Mouse (Mus musculus): ENCODE measurements around the gene Lect2.

The Lect2 gene

DNA sequence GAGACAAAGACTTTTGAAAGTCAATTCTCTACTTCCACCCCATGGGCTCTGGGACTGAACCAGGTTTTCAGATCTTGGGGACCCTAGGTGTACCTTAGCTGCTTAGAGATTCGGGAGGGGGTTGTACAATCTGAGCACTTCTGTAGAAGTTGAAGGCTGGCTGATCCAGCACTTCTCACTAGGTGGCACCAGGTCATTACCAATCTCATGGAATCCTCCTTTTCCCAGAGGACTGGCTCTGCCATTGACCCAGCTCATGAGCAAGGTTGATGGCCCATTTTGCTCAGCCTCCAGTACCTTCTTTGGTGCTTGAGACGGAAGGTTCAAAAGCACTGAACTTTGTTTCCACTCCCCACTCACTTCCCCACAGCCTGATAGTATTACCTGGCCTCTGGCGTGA, 48.2 kb downstream of the Lect2 start:
- DNase-seq, result no peak

DNA sequence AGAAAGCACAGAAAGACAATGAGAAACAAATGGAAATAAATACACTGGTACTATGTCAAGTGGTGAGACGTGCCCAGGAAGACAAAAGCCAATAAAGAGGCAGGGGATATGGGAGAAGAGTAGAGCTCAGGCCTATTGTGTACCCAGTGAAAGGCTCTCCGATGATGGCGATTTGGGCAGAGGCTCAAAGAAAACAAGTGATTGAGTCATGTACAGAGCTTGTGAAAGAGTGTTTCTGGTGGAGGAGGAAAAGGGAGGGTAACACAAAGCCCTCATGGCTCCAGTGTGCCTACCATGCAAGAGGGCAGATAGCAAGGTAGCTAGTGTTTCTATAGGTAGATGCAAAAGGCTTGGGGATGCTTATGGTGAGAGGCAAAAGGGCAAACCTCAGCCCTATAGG, 53.9 kb downstream of the Lect2 start:
- no peak for DNase-seq
